22 mouse cellular contexts compared by ENCODE assay signal in genomic region chr8:115885121-115885743, GRCm38 (mm10).
DNase-seq lines count a peak whose midpoint lies in the region; ATAC-seq lines count a peak whose summit lies in the region.
"Had no signal": no experiment of that assay in that cellular context is flagged by ENCODE, and none has a peak within 500 bp of the region (broad histone marks: within the 10 kb centered on the region; RNA-seq: fewer than 3 reads in every experiment).

No protein-coding gene starts in this region.

- H3K4me3 ChIP-seq in lung, embryonic 15.5 days = no peak overlapping the region
- H3K4me3 ChIP-seq in intestine, embryonic 15.5 days (replicated peaks) = no peak overlapping the region
- H3K4me3 ChIP-seq in stomach, embryonic 14.5 days (ENCODE audit: low read depth, low read length) = no peak overlapping the region
- H3K4me3 ChIP-seq: forebrain, embryonic 13.5 days; heart, adult 2 months; limb, embryonic 12.5 days; liver, embryonic 13.5 days; midbrain, embryonic 15.5 days; neural tube, embryonic 15.5 days had no signal

- no peaks in the 10 kb centered on the region for H3K27me3 ChIP-seq in lung, embryonic 15.5 days
- H3K27me3 ChIP-seq in intestine, embryonic 15.5 days (replicated peaks) = no peaks in the 10 kb centered on the region
- H3K27me3 ChIP-seq in stomach, embryonic 14.5 days (ENCODE audit: control insufficient read depth, insufficient read depth, low read length) = no peaks in the 10 kb centered on the region
- H3K27me3 ChIP-seq: forebrain, embryonic 13.5 days; limb, embryonic 12.5 days; liver, embryonic 13.5 days; midbrain, embryonic 15.5 days; neural tube, embryonic 15.5 days had no signal

- no peak overlapping the region for H3K9ac ChIP-seq in lung, embryonic 15.5 days
- H3K9ac ChIP-seq in intestine, embryonic 15.5 days = no peak overlapping the region
- H3K9ac ChIP-seq in stomach, embryonic 14.5 days (replicated peaks; ENCODE audit: low read depth, low read length) = no peak overlapping the region
- H3K9ac ChIP-seq: forebrain, embryonic 13.5 days; limb, embryonic 12.5 days; liver, embryonic 13.5 days; midbrain, embryonic 15.5 days; neural tube, embryonic 15.5 days had no signal

- H3K4me1 ChIP-seq in lung, embryonic 15.5 days = peaks cover 11% of the 10 kb centered on the region
- H3K4me1 ChIP-seq in intestine, embryonic 15.5 days (replicated peaks) = no peaks in the 10 kb centered on the region
- H3K4me1 ChIP-seq in stomach, embryonic 14.5 days (ENCODE audit: control insufficient read depth, insufficient read depth, low read length) = 0 out of 2 replicates have a peak, but pooled peaks cover 3% of the 10 kb centered on the region
- H3K4me1 ChIP-seq: forebrain, embryonic 13.5 days; liver, embryonic 13.5 days; midbrain, embryonic 15.5 days; neural tube, embryonic 15.5 days had no signal

- ATAC-seq in lung, embryonic 15.5 days (ENCODE audit: borderline replicate concordance, extremely low read depth, low FRiP score, low TSS enrichment) = 0 out of 2 replicates have a peak, but pooled peaks have one; percentile 55
- ATAC-seq in intestine, embryonic 15.5 days = peak; percentile 92
- 0 out of 2 replicates have a peak, but pooled peaks have one; percentile 56 for ATAC-seq in stomach, embryonic 14.5 days (ENCODE audit: insufficient number of reproducible peaks, insufficient read depth, low FRiP score, low read depth)
- no peak for ATAC-seq in megakaryocyte-erythroid progenitor cell, adult 5-6 weeks (replicated peaks; ENCODE audit: low FRiP score, low TSS enrichment, poor library complexity, severe bottlenecking)
- ATAC-seq: forebrain, embryonic 13.5 days; hindbrain, embryonic 16.5 days; midbrain, embryonic 15.5 days had no signal

- 42% methylated on average over 2 of the region's 2 CpGs for WGBS in lung, embryonic 15.5 days
- 54% methylated on average over 2 of the region's 2 CpGs for WGBS in intestine, embryonic 15.5 days
- 60% methylated on average over 2 of the region's 2 CpGs for WGBS in stomach, embryonic 14.5 days

- H3K9me3 ChIP-seq in lung, embryonic 15.5 days = no peaks in the 10 kb centered on the region
- H3K9me3 ChIP-seq in intestine, embryonic 15.5 days = no peaks in the 10 kb centered on the region
- H3K9me3 ChIP-seq in stomach, embryonic 14.5 days (ENCODE audit: control insufficient read depth, low read depth, low read length) = no peaks in the 10 kb centered on the region
- H3K9me3 ChIP-seq: forebrain, embryonic 13.5 days; limb, embryonic 12.5 days; liver, embryonic 13.5 days; midbrain, embryonic 15.5 days; neural tube, embryonic 15.5 days had no signal

- 0 out of 2 replicates have a peak overlapping the region, but pooled peaks have one; percentile 6 for H3K27ac ChIP-seq in lung, embryonic 15.5 days
- H3K27ac ChIP-seq in intestine, embryonic 15.5 days = no peak overlapping the region
- H3K27ac ChIP-seq in stomach, embryonic 14.5 days (ENCODE audit: low read length) = no peak overlapping the region
- H3K27ac ChIP-seq: forebrain, embryonic 13.5 days; heart, adult 2 months; limb, embryonic 12.5 days; liver, embryonic 13.5 days; midbrain, embryonic 15.5 days; neural tube, embryonic 15.5 days had no signal

- H3K4me2 ChIP-seq in lung, embryonic 15.5 days = no peak overlapping the region
- no peak overlapping the region for H3K4me2 ChIP-seq in intestine, embryonic 15.5 days (replicated peaks)
- H3K4me2 ChIP-seq in stomach, embryonic 14.5 days (replicated peaks; ENCODE audit: low read depth, low read length) = no peak overlapping the region
- H3K4me2 ChIP-seq: forebrain, embryonic 13.5 days; limb, embryonic 12.5 days; liver, embryonic 13.5 days; midbrain, embryonic 15.5 days; neural tube, embryonic 15.5 days had no signal

- DNase-seq in lung, postnatal 14 days = no peak
- DNase-seq in fat pad, adult 2 months (ENCODE audit: extremely low read depth, low read depth, low spot score) = peak; percentile 11
- no peak for DNase-seq in thymus, postnatal 36 days
- DNase-seq: adrenal gland, adult 2 months; cerebellum, adult 9-11 months; gastrocnemius, postnatal 10 days; heart, adult 2 months; kidney, adult 2 months; kidney, postnatal 25 days; liver, embryonic 13.5 days; right cerebral cortex, postnatal 14 days; spleen, adult 18-20 months; thymus, postnatal 14 days had no signal

- H3K36me3 ChIP-seq in lung, embryonic 15.5 days = no peaks in the 10 kb centered on the region
- no peaks in the 10 kb centered on the region for H3K36me3 ChIP-seq in intestine, embryonic 15.5 days
- H3K36me3 ChIP-seq in stomach, embryonic 14.5 days (ENCODE audit: control insufficient read depth, insufficient read depth, low read length) = no peaks in the 10 kb centered on the region
- H3K36me3 ChIP-seq: limb, embryonic 12.5 days; liver, embryonic 13.5 days; midbrain, embryonic 15.5 days; neural tube, embryonic 15.5 days had no signal
